8 mouse cellular contexts compared by ENCODE assay signal in genomic region chr17:36786483-36786886, GRCm38 (mm10). TPM values are rescaled to one million over a fixed set of nuclear protein-coding genes. Genes with fewer than 3 reads are reported as not detected.
DNase-seq lines count a peak whose midpoint lies in the region; ATAC-seq and TF ChIP-seq lines count a peak whose summit lies in the region.
"Not testable (repeated sequence)": the region's sequence is repeated elsewhere in the genome, so short reads cannot be mapped to it uniquely, and the experiment has no call there.
"Had no signal": no experiment of that assay in that cellular context is flagged by ENCODE, and none has a peak within 500 bp of the region (broad histone marks: within the 10 kb centered on the region; RNA-seq: fewer than 3 reads in every experiment).

No protein-coding gene starts in this region.

- H3K4me3 ChIP-seq in hindbrain, postnatal 0 days (ENCODE audit: low read length): not testable (repeated sequence)

- 46% methylated on average over 1 of the region's 1 CpGs for whole genome bisulfite sequencing in hindbrain, postnatal 0 days

- H3K36me3 ChIP-seq in hindbrain, postnatal 0 days (ENCODE audit: insufficient read depth, low read length): not testable (repeated sequence)

- peak; percentile 40; the same call in 1 of the 2 replicates for ATAC-seq in hindbrain, postnatal 0 days

- not testable (repeated sequence) for H3K27ac ChIP-seq in hindbrain, postnatal 0 days

- not testable (repeated sequence) for H3K9ac ChIP-seq in hindbrain, postnatal 0 days (replicated peaks; ENCODE audit: low read length)

- not testable (repeated sequence) for H3K27me3 ChIP-seq in hindbrain, postnatal 0 days (ENCODE audit: insufficient read depth, low read length)

- peak; percentile 31 for DNase-seq in R1 (ENCODE audit: low read depth, low spot score)
- DNase-seq in cerebellum, adult 9-10 months: peak; percentile 34
- peak; percentile 25 for DNase-seq in forelimb bud, embryonic 11.5 days (ENCODE audit: low read depth, low spot score)
- peak; percentile 17 for DNase-seq in hindbrain, postnatal 0 days (ENCODE audit: low spot score)
- DNase-seq in layer of hippocampus, adult 9-10 months (ENCODE audit: low spot score): peak; percentile 42
- peak; percentile 18 for DNase-seq in lung, postnatal 10 days
- DNase-seq in retina, postnatal 7 days (ENCODE audit: low read depth, low spot score): peak; percentile 6

- not testable (repeated sequence) for H3K4me1 ChIP-seq in hindbrain, postnatal 0 days (ENCODE audit: insufficient read depth, low read length)

- H3K4me2 ChIP-seq in hindbrain, postnatal 0 days (ENCODE audit: low read depth, low read length): not testable (repeated sequence)

- H3K9me3 ChIP-seq in hindbrain, postnatal 0 days (ENCODE audit: low read length): not testable (repeated sequence)

- TF ChIP-seq CTCF in hindbrain, postnatal 0 days (IDR thresholded peaks at IDR 0.05; ENCODE audit: low read depth): peak; percentile 80

RNA-seq across cellular contexts. Expression of gene H2-M10.5, which starts 13.8 kb away (rescaled TPM):
- total RNA-seq in hindbrain, postnatal 0 days (2014; rRNA removed): not detected in 2 replicates
- polyA plus RNA-seq in hindbrain, postnatal 0 days (2015; fragmentation: Nextera tagmentation; extraction: Ambion mirVana): not detected in 2 replicates
- polyA plus RNA-seq: embryonic facial prominence, embryonic 14.5 days had no signal

RNA-seq across cellular contexts. Expression of gene H2-M10.6, which starts 25.5 kb away (rescaled TPM):
- not detected in 2 replicates for total RNA-seq in hindbrain, postnatal 0 days (2014; rRNA removed)
- polyA plus RNA-seq in hindbrain, postnatal 0 days (2015; fragmentation: Nextera tagmentation; extraction: Ambion mirVana): not detected in 2 replicates
- polyA plus RNA-seq: embryonic facial prominence, embryonic 14.5 days had no signal

RNA-seq across cellular contexts. Expression of gene Trim26, which starts 50.4 kb away (rescaled TPM):
- 21.6 and 27.9 TPM in 2 replicates for total RNA-seq in hindbrain, postnatal 0 days (2014; rRNA removed)
- polyA plus RNA-seq in hindbrain, postnatal 0 days (2015; fragmentation: Nextera tagmentation; extraction: Ambion mirVana): 46.7 and 50.6 TPM in 2 replicates
